Mouse (Mus musculus) forelimb bud, embryonic 11.5 days (tissue): ENCODE results near the gene Ppp1r13b.

Experiments
- DNase-seq: peaks from one replicate; pipeline ENCODE4 v3.0.0-alpha.2; 2012; ENCODE audit warnings: low read depth, low spot score

The Ppp1r13b gene

DNA sequence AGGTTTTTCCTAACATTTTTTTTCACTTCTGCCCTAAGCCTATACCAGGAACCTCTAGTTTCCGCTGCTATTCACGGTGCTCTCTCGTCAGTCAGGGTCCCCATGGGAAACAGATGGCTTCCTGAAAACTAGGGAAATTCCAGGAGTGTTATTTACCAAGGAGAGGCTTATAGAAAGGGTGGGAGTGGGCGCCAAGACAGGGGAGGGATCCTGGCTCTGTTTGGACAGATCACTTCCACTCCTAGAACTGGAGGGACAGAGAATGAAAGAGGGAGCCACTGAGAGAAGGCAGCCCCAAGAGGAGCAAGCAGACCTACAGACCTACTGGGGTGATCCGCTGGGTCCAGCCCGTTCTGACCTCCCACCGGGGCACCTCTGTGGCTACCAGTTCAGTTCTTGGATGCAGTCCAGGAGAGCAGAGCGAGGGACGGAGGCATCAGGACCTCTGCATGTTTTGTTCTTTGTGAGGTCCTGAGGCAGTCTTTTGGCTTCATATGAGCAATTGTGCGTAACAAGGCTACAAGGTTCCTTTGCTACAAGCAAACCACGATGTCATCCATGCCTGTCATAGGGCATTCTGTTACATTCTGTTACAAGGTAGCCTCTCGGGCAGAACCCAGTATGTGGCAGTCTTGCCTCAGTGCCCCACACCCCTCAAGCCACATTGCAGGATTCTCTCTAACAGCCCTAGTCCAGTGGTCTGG lies 8.8 kb upstream of the Ppp1r13b start:
- no peak for DNase-seq

DNA sequence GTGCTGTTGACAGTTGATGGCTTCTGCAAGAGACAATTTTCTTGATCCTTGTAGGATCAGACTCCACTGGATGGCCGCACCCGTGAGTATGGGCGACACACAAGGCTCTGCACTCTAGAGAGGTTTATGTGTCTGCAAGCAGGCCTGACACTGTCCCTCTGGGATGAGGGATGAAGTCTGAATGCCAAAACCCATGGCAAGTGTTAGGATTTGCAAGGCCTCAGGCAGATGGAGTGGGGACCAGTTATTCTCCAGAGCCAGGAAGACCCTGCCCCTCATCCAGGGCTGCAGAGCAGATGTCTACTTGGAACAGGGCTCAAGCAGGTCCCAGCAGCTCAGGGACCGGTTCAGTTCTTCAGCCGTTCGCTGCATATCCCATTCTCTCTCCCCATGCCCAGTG lies 7.9 kb upstream of the Ppp1r13b start:
- no peak for DNase-seq

DNA sequence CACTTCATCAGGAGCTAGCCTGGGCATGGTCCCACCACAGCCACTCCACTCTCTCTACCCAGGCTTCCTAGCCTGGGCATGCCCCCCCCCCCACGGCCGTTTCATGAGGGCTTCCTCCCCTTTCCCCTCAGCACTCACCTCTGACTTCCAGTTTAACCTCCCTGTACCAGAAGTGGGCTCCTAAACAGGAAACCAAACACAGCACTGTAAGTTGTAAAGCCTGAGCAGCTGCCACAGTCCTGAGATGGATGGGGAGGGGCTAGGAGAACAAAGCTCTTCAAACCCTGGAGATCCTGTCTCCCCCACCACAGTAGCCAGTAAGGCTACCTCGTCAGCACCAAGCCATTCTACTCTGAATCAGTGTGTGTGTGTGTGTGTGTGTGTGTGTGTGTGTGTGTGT lies 6.1 kb upstream of the Ppp1r13b start:
- DNase-seq: peak; percentile 20

DNA sequence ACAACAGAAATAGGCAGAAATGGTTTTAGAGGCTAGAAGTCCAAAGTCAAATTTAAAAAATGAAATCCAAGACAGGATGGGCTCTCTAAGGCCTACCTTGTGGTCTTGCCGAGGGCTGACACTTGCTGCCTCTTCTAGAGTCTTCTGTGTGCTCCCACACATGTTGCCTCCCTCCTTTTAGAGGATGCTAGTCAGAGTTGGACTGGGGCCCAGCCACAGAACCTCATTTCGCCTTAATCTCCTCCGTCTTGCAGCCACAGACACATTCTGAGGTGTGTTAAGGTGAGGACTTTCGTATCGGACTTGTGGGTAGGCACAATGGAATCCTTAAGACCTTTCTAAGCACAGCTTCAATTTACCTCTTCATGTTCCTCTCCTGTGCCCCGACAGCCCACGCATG lies 4.9 kb upstream of the Ppp1r13b start:
- DNase-seq: no peak

DNA sequence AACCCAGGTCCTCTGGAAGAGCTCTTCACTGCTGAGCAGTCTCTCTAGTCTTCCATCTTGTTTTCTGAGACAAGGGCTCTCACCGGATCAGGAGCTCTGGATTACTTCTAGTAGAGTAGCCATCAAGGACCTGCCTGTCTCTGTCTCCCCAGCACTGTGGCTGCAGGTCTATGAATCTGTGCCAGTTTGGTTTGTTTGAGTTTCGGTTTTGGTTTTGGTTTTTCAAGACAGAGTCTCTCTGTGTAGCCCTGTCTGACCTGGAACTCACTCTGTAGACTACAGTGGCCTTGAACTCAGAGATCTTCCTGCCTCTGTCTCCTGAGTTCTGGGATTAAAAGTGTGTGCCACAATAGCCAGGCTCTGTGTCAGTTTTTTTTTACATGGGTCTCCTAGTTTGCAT lies 3.9 kb upstream of the Ppp1r13b start:
- DNase-seq: no peak

DNA sequence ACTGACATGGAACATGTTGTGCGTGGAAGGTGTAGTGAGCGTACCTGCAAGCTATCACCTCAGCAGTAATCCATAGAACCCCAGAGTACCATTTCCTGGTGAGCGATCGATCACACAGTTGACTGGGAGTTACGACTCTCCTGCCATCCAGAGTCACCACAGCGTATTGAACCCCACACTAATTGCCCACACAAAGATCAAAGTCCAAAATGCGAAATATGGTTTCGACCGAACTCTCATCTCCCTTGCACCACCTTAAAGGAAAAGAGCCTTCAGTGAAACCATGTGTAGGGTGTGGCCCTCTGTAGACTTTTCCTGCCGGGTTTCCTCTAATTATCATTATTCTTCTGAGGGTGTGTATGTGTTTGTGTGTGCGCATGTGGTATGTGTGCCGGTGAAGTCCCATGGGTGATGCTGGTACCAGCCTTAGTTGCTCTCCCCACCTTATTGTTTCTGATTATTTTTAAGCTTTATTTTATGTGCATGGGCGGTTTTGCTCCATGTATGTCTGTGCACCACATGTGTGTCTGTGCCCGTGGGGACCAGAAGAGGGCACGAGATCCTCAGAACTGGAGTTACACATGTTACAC lies 3.4 kb upstream of the Ppp1r13b start:
- no peak for DNase-seq

DNA sequence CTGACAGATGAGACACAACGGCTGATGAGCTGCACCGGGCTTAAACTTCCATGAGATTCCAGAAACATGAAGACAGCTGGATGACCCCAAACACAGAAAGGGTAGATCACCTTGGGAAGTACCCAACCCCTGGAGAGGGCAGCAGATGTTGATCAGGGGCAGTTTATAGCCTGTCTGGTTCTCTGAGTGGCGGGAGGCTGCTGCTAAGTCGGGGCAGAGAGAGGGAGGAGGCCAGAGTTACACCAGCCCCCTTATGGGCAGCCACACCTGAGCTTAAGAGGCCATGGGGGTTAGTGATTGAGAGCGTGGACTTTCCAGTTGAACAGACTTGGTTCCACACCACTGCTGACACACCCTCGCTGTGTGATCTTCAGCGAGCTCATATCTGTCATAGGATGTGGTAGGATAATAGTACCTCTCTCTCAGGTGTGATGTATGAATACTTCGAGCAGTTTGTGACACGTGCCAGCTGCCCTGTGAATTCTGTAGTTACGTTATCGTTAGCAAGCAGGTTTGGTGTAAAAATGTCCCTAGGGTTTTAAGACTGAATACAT lies 1.2 kb upstream of the Ppp1r13b start:
- DNase-seq: no peak

DNA sequence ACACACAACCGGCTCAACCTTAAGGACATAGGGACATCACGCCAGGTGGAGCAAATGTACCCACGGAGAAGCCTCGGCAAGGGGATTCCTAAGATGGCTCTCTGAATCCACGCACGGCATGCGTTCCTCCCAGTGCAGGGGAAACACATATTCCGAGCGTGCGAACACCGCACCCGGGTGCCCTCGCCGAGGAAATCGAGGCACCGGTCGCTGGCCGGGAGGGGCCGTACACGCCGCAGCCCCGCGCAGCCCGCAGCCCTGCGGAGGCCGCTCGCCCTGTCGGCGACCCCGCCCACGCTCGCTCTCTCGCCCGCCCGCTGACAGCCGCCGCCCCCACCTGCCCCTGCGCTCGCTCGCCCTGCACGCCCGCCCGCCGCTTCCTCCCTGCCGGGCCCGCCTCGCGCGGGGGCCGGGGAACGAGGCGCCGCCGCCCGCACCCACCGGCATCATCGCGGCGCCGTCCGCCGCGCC lies 454 bp downstream of the Ppp1r13b start:
- DNase-seq: no peak

DNA sequence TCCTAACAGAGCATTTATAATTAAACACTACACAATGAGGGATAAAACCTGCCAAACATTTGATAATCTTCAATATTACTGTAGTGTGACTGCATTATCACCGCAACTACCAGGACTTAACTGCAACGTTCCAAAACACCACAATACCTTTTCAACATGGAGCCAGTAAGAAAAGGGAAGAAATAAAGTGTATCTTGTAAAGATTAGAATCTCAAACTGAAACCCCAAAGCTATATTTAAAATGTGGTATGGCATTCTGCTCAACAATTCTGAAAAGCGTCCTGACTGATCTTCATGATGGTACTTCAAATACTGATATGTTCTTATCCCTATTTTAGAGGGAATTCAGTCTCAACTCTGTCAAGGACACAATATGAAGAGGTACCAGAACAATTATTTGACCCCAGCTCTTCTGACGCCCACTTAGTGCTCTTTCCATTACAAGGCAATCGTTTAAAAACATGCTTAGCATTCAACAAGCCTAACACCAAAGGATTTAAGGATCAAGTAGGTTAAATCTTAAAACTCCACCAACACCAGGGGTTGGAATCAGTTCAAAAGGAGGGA lies 1.5 kb downstream of the Ppp1r13b start:
- no peak for DNase-seq

DNA sequence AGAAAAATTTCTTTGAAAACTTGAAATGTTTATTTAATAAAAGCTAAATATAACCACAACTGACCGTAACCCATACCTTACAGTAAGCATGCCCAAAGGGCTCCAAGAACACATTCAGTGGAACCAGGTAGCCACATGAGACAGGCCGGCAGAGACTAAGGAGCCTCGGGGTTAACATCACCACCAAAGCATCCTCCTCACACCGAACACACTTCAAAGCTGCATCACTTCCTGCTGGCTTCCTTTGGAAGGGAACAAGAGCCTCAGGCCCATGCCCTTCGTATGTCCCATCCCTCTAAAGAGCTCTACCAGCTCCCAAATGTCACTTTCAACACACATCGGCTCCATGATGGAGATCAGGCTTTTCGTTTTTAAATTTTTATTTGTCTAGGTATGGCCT lies 5.4 kb downstream of the Ppp1r13b start:
- no peak for DNase-seq

DNA sequence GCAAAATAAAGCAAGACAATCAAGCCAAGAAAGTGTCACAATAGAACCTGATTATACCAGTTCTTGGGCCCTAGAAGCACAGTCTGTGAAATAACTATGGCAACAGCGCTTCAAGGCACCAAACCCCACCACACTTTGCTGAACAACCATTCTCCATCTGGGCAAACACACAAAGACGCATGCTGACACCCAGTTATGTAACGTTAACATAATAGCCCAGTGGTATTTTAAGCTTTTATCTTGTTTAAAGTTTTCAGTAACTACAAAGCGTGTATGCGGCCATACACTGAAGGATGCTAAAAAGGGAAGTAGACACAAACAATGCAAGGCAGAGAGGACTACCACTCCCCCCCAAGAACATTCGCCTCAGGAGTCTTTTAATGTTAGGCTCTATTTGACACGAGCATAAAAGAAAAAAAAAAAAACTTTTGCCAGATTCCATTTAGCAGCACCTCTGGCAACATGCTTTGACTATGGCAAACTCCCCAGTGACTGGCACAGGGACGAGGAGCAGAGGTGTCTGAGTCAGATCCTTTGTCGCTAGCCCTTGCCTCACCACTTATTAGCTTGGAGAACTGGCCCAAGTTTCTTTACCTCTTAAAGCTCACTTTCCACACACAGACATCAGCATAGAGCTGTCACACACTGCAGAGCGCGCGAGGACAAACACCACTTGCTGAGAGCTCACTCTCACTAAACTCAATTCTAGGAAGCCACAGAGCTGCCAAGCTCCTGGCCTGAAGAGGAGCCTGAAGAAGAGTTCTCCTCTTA lies 6.6 kb downstream of the Ppp1r13b start:
- no peak for DNase-seq

DNA sequence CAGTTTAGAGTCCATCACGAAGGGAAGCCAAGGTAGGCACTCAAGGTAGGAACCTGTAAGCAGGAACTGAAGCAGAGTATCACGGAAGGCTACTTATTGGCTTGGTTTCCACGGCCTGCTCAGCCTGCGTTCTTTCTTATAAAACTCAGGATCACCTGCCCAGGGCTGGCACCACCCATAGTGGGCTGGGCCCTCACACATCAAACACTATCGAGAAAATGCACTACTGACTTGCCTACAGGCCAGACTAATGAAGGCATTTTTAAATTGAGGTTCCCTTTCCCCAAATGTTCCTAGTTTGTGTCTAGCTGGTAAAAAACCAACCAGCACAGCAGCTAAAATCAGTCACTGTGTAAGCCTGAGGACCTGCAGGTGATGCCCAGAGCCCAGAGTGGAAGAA lies 8.3 kb downstream of the Ppp1r13b start:
- DNase-seq: no peak

DNA sequence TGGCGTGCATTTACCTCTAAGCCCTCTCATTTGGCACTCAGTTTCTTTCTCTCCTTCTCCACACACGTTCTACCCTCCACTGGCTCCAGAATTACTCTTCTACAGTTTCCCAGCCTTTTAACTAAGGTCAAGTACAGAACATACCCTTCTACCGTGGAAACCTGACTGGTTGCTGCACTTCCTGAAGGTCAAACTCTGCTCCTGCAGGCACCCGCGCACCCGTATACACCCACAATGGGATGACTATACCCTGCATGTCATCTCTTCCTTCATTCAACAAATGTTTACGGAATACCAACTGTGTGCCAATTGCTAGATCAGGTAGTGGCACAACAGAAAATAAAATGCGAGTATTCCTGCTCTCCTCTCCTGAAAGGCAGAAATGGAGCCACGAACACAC lies 9.2 kb downstream of the Ppp1r13b start:
- no peak for DNase-seq

DNA sequence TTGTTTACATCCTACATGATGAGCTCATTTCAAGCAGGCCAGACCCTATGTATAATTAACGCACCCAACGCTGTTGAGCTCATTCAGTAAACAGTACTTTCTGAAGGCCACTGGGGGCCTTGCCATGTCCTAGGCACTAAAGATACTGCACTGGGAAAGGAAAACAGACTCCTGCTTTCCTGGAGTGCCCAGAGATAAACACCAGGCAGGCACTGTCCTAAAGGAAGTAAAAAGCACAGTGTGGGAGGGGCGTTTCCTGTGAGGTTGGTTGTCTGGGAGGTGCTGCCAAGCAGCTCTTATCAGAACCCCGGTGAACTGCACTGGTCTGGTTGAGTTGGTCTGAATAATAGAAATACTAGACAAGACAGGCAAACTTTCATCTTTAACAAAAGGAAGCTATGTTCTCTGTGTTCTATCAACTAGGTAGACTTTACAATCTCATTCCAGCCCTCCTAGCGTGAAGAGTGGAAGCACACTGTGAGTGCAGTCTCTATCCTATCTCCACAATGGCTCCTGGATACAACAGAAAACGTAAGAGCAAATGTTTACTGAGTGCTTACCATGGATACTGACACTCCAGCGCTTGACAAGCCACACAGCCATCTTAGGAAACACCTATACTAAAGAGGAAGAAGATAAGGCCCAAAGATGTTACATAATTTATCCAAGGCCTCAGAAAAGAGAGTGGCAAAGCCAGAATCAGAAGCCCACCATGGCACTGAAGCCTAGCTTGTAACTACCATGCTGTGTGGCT lies 10.8 kb downstream of the Ppp1r13b start:
- DNase-seq: no peak

DNA sequence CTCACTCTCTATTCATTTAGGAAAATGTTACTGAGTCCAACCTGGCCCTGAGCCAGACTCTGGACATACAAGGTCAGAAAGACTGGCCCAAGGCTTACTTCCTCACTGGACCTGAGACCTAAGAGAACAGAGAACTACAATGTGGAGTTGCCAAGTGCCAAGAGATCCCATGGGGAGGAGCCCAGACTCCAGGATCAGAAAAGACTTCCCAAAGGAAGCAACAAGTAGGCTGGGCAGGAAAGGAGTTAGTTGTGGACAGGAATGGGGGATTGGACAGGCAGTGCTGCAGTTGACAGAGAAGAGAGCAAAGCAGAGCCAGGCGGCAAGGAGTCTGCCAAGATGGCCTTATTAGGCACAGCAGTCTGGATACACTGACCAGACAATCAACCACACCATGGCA lies 13.8 kb downstream of the Ppp1r13b start:
- DNase-seq: no peak

DNA sequence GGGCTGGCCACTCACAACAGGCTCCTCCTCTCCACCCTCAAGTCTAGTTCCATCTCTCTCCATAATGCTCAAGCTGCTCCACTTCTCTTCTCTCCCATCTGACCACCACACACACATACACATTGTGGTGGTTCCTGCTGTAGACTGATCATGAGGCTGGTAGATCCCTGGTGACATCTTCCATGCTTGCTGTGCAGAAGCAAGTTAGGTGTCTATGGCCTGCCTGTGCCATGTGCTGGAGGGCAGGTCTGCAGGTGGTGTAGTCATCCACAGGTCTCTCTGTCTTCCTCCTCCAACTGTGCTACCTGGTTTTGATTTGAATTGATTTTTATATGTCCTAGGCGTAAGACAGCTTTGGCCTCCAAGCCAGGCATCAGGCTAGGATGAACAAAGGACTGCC lies 14.9 kb downstream of the Ppp1r13b start:
- DNase-seq: no peak

DNA sequence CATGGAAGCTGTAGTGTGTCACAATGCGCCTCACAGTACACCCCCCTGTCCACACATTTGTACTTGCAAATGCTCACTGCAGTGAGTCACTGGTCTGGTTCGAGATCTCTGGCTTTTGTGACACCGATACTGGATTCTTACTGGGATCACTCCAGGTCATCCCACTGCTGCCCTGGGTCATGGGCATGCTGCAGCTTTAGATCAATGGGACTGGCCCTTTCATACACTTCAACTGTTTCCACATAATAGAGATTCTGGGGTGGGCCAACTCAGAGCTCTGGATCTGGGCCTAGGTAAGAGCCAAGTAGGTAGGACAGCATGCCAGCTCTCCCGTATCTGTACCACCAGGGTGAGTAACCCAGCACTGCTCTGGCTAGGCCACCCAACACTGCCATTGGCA lies 16.1 kb downstream of the Ppp1r13b start:
- DNase-seq: no peak

DNA sequence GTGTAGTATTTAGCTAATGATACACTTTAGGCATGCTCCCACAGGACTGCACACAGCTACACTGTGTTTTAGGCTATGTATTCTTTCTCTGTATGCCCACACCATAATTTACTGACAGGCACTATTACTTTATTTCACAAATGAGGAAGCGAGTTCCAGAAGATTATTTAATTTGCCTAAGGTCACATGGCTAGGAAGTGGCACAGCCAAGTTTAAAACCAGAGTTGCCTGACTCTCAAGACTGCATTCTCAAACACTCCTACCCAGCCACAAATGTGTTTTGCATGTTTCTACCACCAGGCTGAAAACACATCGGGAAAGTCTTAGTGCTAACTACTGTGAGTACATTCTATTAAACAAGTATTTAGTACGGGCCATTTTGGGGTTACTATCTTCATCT lies 18.7 kb downstream of the Ppp1r13b start:
- DNase-seq: no peak

DNA sequence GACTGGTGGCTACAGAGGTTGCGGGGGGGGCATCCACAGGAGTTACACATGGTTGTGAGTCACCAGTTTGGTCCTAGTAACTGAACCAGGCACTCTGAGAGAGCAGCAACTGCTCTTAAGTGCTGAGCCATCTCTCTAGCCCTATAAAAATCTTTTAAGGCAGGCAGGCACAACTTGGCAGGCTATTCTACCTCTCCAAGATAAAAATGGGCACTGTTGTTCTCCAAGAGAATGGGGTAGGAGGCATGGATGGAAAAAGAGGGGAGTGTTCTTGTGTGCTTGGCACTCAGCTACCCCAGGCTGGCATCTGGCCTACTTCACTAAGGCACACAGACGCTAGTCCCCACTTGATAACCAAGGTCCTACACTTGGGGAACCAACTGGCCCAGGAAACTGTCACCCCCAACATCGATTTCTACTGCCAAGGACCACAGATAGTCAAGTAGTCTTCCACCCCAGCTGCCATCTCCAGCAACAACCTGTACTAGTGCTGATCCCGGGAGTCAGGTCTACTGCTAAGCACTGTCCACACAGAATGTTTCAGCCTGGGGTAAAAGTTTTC lies 19.5 kb downstream of the Ppp1r13b start:
- no peak for DNase-seq

DNA sequence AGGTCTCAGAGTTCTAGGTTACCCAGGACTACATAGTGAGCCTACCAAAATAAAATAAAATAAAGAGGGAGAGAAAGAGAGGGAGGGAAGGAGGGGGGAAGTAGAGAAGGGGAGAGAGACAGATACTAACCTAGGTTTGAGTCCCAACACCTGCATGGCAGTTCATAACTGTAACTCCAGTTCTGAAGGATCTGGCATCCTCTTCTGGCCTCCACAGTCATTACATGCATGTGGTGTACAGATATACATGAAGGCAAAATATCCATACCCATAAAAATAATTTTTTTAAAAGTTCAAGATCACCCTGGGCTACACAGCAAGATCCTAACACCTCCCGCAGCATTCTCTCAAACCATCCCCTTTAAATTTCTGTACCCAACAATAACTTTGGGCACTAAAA lies 20.9 kb downstream of the Ppp1r13b start:
- DNase-seq: no peak

DNA sequence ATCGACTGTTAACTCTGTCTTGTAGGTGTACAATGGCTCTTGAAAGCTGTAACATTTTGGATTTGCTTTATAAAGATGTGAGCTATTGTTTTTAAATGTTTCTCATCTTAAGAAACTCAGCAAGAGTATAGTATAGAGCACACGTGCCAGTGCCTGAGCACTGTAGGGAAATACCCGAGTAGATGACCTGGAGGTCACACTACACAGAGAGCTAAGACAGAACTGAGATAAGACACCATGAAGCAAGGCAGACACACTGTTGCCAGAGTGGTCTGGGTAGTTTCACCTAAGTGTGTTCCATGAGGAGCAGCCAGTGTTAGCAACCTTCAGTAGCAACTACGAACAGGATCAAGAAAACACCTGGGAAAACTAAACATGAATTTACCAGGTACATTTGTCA lies 25.1 kb downstream of the Ppp1r13b start:
- DNase-seq: no peak
